Mouse (Mus musculus) erythroblast, embryonic 14.5 days (primary cell): ENCODE data around the gene Agmat.

Experiments
- GATA1 ChIP-seq: IDR thresholded peaks from 2 replicates; pipeline ENCODE4 v1.6.1; 2012; ENCODE audit warnings: low read length, inconsistent platforms, mixed read lengths
- TAL1 ChIP-seq: IDR thresholded peaks from 3 replicates; pipeline ENCODE4 v1.6.1; 2012; ENCODE audit warnings: low read length, inconsistent platforms, mixed read lengths

- no peak for TF ChIP-seq GATA1
- TF ChIP-seq TAL1, result no peak
Observed at GRCm38 (mm10) chr4:141724594-141724993, 21.9 kb upstream of the Agmat start.
